Mouse (Mus musculus) WW6 (cell line): ENCODE data around the gene Btbd35f29.
"Not testable (repeated sequence)": the region's sequence is repeated elsewhere in the genome, so short reads cannot be mapped to it uniquely, and the experiment has no call there.

ENCODE experiments used
- DNase-seq: peaks from one replicate; pipeline ENCODE4 v3.0.0-alpha.2; 2013; ENCODE audit warnings: low read depth, low spot score

Btbd35f29 gene

DNA sequence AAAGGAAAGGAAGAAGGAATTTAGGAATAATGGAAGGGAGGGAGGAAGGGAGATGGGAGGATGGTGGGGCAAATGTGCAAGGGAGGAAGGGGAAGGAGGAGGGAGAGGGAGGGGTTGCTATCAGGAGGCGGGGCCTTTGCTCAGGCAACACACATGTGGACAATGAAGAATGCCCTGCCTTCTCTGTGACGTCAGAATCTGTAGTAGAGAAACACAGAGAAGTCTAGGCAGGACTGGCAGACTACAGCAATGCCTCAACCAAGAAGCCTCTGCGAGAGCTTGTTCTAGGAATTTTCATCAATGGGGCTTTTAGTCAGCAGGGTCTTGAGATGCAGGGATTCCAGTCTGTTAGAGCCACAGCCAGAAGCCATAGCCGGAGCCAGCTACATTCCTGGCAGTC, at the start of gene Btbd35f29:
Btbd35f29 (plus strand) TSS at position 301 of the 400 bp plus-strand sequence.
- DNase-seq = not testable (repeated sequence)

DNA sequence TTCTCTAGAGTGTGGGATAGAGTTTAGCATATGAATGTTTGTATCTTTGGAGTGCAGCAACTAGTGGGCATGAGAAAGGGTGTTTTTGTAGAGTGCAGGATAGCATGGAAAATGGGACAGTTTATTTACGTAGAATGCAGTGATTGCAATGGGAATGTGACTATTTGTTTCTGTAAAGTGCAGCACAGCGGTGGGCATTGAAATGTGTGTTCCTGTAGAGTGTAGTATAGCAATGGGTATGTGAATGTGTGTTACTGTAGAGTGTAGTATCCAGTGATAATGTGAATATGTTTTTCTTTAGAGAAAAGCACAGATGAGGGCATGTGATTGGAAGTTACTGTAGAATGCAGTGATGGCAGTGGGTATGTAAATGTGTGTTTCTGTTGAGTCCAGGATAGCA, 23.9 kb downstream of the Btbd35f29 start:
- not testable (repeated sequence) for DNase-seq

DNA sequence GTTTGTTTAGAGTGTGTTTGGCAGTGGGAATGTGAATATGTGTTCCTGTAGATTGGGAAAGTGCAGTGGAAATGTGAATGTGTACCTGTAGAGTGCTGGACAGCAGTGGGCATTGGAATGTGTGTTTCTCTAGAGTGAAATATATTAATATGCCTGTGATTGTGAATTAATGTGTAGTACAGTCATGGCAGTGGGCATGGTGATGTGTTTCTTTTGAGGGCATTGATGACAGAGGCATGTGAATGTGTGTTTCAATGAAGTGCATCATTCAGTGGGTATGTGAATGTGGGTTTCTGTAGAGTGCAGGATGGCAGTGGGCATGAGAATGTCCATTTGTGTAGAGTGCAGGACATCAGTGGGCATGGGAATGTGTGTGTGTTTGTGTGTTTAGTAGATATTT, 27.7 kb downstream of the Btbd35f29 start:
- not testable (repeated sequence) for DNase-seq

DNA sequence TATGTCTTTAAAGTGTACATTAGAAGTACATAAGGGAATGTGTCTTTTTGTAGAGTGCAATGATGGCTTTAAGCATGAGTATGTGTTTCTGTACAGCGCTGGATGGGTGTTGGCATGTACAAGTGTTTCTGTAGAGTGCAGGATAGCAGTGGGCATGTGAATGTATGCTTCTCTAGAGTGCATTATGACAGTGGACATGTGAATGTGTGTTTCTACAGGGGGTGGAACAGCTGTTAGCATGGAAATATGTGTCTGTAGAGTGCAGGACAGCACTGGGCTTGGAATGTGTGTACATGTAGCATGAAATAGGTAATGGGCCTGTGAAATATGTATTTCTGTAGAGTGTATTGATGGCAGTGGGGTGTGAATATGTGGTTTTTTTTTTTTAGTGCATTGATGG, 28.4 kb downstream of the Btbd35f29 start:
- not testable (repeated sequence) for DNase-seq

DNA sequence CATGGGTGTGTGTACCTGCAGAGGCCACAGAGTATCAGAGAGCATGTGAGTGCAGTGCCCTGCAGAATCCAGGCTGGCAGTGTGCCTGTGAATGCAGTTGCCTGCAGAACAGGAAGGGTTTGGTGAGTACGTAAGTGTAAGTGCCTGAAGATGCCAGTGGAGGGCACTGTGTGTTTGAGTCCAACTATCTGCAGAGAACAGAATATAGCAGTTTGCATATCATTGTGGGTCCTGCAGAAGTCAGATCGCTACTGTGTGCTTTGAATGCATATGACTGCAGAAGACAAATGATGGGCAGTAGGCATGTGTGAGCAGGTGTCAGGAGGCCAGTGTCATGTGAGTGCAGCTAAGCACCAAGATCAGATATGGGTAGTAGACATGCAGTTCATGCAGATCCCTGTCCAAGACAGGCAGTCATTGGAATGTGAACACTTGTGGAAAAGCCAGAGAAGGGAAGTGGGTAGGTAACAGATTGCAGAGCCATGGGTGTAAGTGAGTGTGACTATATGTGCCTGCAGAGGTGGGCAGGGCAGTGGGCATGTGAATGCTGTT, 41.1 kb downstream of the Btbd35f29 start:
- DNase-seq = not testable (repeated sequence)

DNA sequence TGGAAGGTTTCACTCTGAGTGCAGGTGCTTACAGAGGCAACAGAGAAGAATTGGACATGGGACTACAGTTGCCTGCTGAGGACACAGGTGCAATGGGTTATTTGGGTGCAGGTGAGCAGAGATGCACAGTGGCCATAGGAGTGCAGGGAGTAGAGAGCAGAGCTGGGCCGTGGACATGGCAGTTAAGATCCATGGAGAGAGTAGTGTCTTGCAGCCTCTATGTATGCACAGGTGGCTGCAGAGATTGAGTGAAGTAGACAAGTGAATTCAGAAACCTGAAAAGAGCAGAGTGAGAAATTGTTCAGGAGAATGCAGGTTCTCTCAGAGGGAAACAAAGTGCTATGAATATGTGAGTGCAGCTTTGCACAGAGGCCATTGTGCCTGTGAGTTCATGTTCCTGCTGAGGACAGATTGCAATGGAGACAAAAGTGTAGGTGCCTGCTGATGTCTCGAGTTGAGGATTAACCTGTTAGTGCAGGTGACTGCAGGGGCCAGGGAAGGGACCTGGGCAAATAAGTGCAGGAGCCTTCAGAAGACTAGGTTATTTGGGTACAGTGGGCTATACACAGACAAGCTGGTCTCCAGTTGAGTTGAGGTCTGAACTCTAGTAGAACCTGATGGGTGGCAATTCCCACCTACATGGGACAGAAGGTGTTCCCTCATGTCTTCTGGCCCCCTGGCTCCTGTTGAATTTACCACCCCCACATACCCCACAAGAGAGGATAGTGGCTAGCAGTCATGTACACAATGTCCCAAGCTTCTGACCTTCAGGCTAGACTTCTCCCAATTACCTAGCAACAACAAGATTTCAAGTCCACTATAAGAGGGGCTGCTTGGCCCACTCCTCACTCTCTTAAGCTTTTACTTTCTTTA, 42.2 kb downstream of the Btbd35f29 start:
- DNase-seq = not testable (repeated sequence)

DNA sequence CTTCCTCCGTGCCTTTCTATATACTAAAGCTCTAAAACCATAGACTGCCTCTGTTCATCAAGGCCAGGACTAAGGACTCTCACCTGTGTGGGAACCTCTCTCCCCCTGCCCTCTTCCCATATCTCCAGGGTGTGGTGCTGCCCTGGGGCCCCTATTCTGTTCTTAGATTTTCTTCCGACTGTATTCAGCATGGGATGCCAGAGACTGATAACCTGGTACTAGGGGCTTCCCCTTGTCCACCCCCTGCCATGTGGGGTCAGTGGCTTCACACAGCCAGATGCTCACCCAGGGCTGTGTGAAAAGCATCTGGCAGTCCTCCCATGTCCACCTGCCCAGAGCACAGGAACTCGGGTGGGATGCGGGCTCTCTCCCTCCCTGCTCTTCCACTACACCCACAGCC, 43.1 kb downstream of the Btbd35f29 start:
- not testable (repeated sequence) for DNase-seq

DNA sequence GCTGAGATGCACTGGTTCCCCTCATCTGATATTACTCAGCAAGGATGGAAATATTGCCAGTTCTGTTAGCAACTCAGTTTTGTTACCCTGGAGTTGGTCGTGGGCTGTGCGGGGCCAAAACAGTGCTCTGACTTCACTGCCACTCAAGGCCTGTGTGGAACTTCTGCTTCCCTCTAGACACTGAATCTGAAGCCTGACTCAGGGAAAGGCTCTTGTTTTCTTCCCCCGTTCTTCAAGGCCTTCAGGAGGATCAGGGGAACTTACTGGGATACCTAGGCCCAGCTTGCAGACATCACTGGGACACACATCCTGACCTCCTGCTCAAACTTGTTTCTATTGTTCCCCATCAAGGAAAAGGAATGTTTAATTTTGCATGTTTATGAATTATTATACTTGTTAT, 45.2 kb downstream of the Btbd35f29 start:
- not testable (repeated sequence) for DNase-seq

DNA sequence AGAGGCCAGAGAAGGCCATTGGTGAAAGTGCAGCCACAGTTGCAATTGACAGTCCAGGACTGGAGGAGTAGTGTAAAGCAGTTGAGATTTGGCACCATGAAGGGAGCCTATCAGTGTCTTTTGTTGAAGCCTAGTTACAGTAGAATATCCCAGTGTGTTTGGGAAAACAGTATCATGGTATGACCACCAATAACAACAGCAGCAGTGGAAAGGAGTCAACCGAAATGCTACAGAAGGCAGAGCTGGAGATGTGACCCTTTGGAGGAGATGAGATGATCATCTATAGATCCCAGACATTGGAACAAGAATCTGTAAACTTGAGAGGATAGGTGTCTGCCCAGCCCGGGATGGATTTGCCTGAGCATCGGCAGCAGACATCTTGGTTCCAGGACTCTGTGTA, 47.7 kb downstream of the Btbd35f29 start:
- not testable (repeated sequence) for DNase-seq
